Mouse (Mus musculus): ENCODE results near the gene Rarres2.

DNA sequence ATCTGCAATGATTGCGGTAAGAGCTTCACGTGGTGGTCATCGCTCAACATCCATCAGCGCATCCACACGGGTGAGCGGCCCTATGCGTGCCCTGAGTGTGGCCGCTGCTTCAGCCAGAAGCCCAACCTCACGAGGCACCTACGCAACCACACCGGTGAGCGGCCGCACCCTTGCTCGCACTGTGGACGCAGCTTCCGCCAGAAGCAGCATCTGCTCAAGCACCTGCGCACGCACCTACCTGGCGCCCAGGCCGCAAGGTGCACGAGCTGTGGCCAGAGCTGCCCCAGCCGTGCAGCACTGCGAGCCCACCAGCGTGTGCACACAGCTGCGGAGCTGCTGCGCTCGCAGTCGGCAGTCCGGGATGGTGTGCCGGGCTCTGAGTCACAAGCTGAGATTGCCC lies 47.4 kb upstream of the Rarres2 start:
- TF ChIP-seq MAFK (IDR thresholded peaks at IDR 0.05; ENCODE audit: insufficient read depth, low read depth, low read length) (no peak), ZC3H11A (IDR thresholded peaks at IDR 0.05; ENCODE audit: borderline replicate concordance, low read depth, low read length) (no peak)

Measured in ES-E14 (cell line).